Mouse (Mus musculus) Patski (cell line): Measurements from ENCODE around the gene Sphk2. TPM values are rescaled to one million over a fixed set of nuclear protein-coding genes. Genes with fewer than 3 reads are reported as not detected.

Experiments
- ATAC-seq: fragments of 100-300 bp; one replicate; pipeline ENCODE4 v1.8.0; 2021
- CTCF ChIA-PET: fragments of 350-600 bp; sonication (Branson Sonifier 250); formaldehyde crosslinking; loops from one replicate; lab custom pipeline; 2022; ENCODE audit warnings: inconsistent platforms; lab: Charles Lee
- POLR2A ChIA-PET: fragments of 350-600 bp; sonication (Branson Sonifier 250); formaldehyde crosslinking; loops from one replicate; lab custom pipeline; 2022; ENCODE audit warnings: antibody characterized with exemption, inconsistent platforms; lab: Charles Lee
- DNase-seq: peaks from one replicate; pipeline ENCODE4 v3.0.0-alpha.2; 2011; ENCODE audit warnings: low read depth, low spot score
- H3K27me3 ChIP-seq: fragments of 371-371 bp; one replicate; pipeline ENCODE4 v1.5.1; 2021
- CTCF ChIP-seq: fragments of 100-300 bp; IDR thresholded peaks from one replicate; pipeline ENCODE4 v1.5.1; 2021
- in situ Hi-C: fragments of 300-500 bp; cut with MboI; formaldehyde crosslinking; loops from 3 replicates; pipeline ENCODE4 v1.11.1; 2018; ENCODE audit warnings: low pct_unique_long_range_greater_than_20kb, mixed read lengths
- polyA plus RNA-seq: library from polyadenylated mRNA; unstranded; gene quantifications from one replicate; pipeline ENCODE4 v1.2.3, GENCODE M21; 2021

The Sphk2 gene
- polyA plus RNA-seq, 1 experiment from 2014 or later = 28.0 TPM

GRCm38 (mm10) chr7:45712022-45712757 is 5.6 kb downstream of the Sphk2 start:
- DNase-seq (no peak), ATAC-seq (no peak)
- no peaks in the 10 kb centered on the region for H3K27me3 ChIP-seq
- ChIA-PET POLR2A (no interaction called here), CTCF (no interaction called here)
- in situ Hi-C loops = loop anchor here (25.0 kb wide), 1 partner anchor 850 kb away; the partner anchor contains the start of genes Pnkp and Ptov1
- no peak for TF ChIP-seq CTCF

- ChIA-PET CTCF (no interaction called here), POLR2A (no interaction called here)
- H3K27me3 ChIP-seq = no peaks in the 10 kb centered on the region
- no peak for TF ChIP-seq CTCF
- in situ Hi-C loops = loop anchor here (25.0 kb wide), 1 partner anchor 849 kb away; the partner anchor contains the start of genes Pnkp and Ptov1
- DNase-seq (no peak), ATAC-seq (no peak)
Observed at GRCm38 (mm10) chr7:45711316-45712021, 6.3 kb downstream of the Sphk2 start.

GRCm38 (mm10) chr7:45710477-45711191 is 7.2 kb downstream of the Sphk2 start:
- ChIA-PET CTCF (no interaction called here), POLR2A (no interaction called here)
- no peaks in the 10 kb centered on the region for H3K27me3 ChIP-seq
- in situ Hi-C loops = loop anchor here (25.0 kb wide), 1 partner anchor 848 kb away; the partner anchor contains the start of genes Pnkp and Ptov1
- ATAC-seq = no peak
- no peak for TF ChIP-seq CTCF
- no peak for DNase-seq

- in situ Hi-C loops = loop anchor here (25.0 kb wide), 1 partner anchor 848 kb away; the partner anchor contains the start of genes Pnkp and Ptov1
- POLR2A ChIA-PET = interaction anchor here (3.6 kb wide), 1 partner anchor 8 kb away, joined by 28 read pairs; the partner anchor contains the start of gene Sphk2
- TF ChIP-seq CTCF = no peak
- ATAC-seq (no peak), DNase-seq (no peak)
- H3K27me3 ChIP-seq = no peaks in the 10 kb centered on the region
- CTCF ChIA-PET = interaction anchor here (1.1 kb wide), 1 partner anchor 275 kb away, joined by 3 read pairs; the partner anchor contains the start of gene Gys1
Observed at GRCm38 (mm10) chr7:45709677-45710355, 8.0 kb downstream of the Sphk2 start.

- in situ Hi-C loops = loop anchor here (25.0 kb wide), 1 partner anchor 847 kb away; the partner anchor contains the start of genes Pnkp and Ptov1
- no peak for TF ChIP-seq CTCF
- ChIA-PET POLR2A (interaction anchor here (3.6 kb wide), 1 partner anchor 9 kb away, joined by 28 read pairs; the partner anchor contains the start of gene Sphk2), CTCF (interaction anchor here (1.1 to 2.2 kb wide), 3 partner anchors 10 to 275 kb away, joined by 3 to 9 read pairs (median 3); partner anchors contain the start of genes Gys1 and Ntn5)
- ATAC-seq (no peak), DNase-seq (no peak)
- H3K27me3 ChIP-seq = no peaks in the 10 kb centered on the region
Observed at GRCm38 (mm10) chr7:45709036-45709435, 8.8 kb downstream of the Sphk2 start.

- ChIA-PET POLR2A (interaction anchor here (0.8 to 3.6 kb wide), 2 partner anchors 10 to 27 kb away, joined by 3 to 28 read pairs; partner anchors contain the start of gene Sphk2), CTCF (interaction anchor here (0.7 to 2.2 kb wide), 6 partner anchors 9 to 274 kb away, joined by 3 to 9 read pairs (median 3); partner anchors contain the start of genes Gys1 and Ntn5)
- DNase-seq = no peak
- no peaks in the 10 kb centered on the region for H3K27me3 ChIP-seq
- in situ Hi-C loops = loop anchor here (25.0 kb wide), 1 partner anchor 846 kb away; the partner anchor contains the start of genes Pnkp and Ptov1
- ATAC-seq = no peak
- TF ChIP-seq CTCF = no peak
Observed at GRCm38 (mm10) chr7:45708221-45708761, 9.5 kb downstream of the Sphk2 start.

- in situ Hi-C loops = loop anchor here (25.0 kb wide), 1 partner anchor 845 kb away; the partner anchor contains the start of genes Pnkp and Ptov1
- no peak for DNase-seq
- no peak for ATAC-seq
Observed at GRCm38 (mm10) chr7:45707375-45707967, 10.3 kb downstream of the Sphk2 start.

GRCm38 (mm10) chr7:45706721-45707241 is 11.0 kb downstream of the Sphk2 start:
- TF ChIP-seq CTCF = no peak
- DNase-seq = no peak
- POLR2A ChIA-PET = interaction anchor here (1.0 to 3.6 kb wide), 2 partner anchors 11 to 12 kb away, joined by 3 to 28 read pairs; partner anchors contain the start of gene Sphk2
- in situ Hi-C loops = loop anchor here (25.0 kb wide), 1 partner anchor 844 kb away; the partner anchor contains the start of genes Pnkp and Ptov1
- H3K27me3 ChIP-seq = no peaks in the 10 kb centered on the region
- ATAC-seq = no peak
- CTCF ChIA-PET = interaction anchor here (2.2 kb wide), 1 partner anchor 24 kb away, joined by 9 read pairs; the partner anchor contains the start of gene Ntn5

More at GRCm38 (mm10) chr7:45707375-45707967, 10.3 kb downstream of the Sphk2 start:
- no peaks in the 10 kb centered on the region for H3K27me3 ChIP-seq
- ChIA-PET POLR2A (interaction anchor here (0.7 to 3.6 kb wide), 4 partner anchors 11 to 26 kb away, joined by 3 to 28 read pairs (median 3); partner anchors contain the start of gene Sphk2), CTCF (interaction anchor here (1.0 to 2.2 kb wide), 4 partner anchors 11 to 152 kb away, joined by 3 to 9 read pairs (median 3); partner anchors contain the start of gene Ntn5)
- TF ChIP-seq CTCF = no peak
